Mouse (Mus musculus): ENCODE data around the gene Sox5. TPM values are rescaled to one million over a fixed set of nuclear protein-coding genes. Genes with fewer than 3 reads are reported as not detected.
A peak's percentile ranks its signal among the peaks of the same experiment; 100 is the strongest.

The Sox5 gene
- polyA plus RNA-seq, 1 experiment from 2014 or later = 34.8 TPM

- Histone ChIP-seq H3K4me2 (no peak overlapping the region), H3K36me3 (no peaks in the 10 kb centered on the region), H3K9me3 (replicated peaks) (no peaks in the 10 kb centered on the region), H3K27me3 (replicated peaks) (no peaks in the 10 kb centered on the region), H3K27ac (replicated peaks) (no peak overlapping the region), H3K4me3 (replicated peaks) (no peak overlapping the region), H3K9ac (replicated peaks) (no peak overlapping the region), H3K4me1 (no peaks in the 10 kb centered on the region)
- 79% methylated on average over 3 of the region's 3 CpGs for WGBS
- no peak for ATAC-seq (ENCODE audit: low FRiP score)
Observed at GRCm38 (mm10) chr6:144741080-144741655, 40.6 kb downstream of the Sox5 start.

DNA sequence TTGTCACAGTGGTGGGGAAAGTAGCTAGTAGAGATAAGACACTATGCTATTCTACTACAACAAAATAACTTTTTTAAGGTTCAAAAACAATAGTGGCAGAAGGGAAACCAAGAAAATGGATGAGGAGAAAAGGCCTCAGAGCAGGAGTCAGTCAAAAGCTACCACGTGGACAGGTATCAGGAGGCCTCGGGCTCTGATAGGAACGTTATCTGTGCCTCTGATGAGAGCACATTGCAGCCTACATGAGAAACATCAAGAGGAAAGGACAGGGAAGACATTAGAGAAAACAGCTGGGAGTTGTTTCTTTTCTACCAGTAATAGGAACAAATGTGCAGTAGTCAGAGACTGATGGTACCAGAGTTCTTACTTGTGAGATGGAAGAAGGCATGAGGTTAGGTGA lies 41.4 kb downstream of the Sox5 start:
- Histone ChIP-seq H3K36me3 (no peaks in the 10 kb centered on the region), H3K4me2 (no peak overlapping the region), H3K9ac (replicated peaks) (no peak overlapping the region), H3K4me1 (no peaks in the 10 kb centered on the region), H3K27me3 (replicated peaks) (no peaks in the 10 kb centered on the region), H3K9me3 (replicated peaks) (no peaks in the 10 kb centered on the region), H3K4me3 (replicated peaks) (no peak overlapping the region), H3K27ac (replicated peaks) (no peak overlapping the region)
- WGBS = 93% methylated on average over 3 of the region's 3 CpGs
- no peak for ATAC-seq (ENCODE audit: low FRiP score)

- ATAC-seq (ENCODE audit: low FRiP score) = no peak
- Histone ChIP-seq H3K4me3 (replicated peaks) (no peak overlapping the region), H3K9ac (replicated peaks) (no peak overlapping the region), H3K4me2 (no peak overlapping the region), H3K4me1 (no peaks in the 10 kb centered on the region), H3K36me3 (no peaks in the 10 kb centered on the region), H3K9me3 (replicated peaks) (no peaks in the 10 kb centered on the region), H3K27me3 (replicated peaks) (no peaks in the 10 kb centered on the region), H3K27ac (replicated peaks) (no peak overlapping the region)
- 93% methylated on average over 2 of the region's 2 CpGs for WGBS
Observed at GRCm38 (mm10) chr6:144739753-144740152, 42.0 kb downstream of the Sox5 start.

DNA sequence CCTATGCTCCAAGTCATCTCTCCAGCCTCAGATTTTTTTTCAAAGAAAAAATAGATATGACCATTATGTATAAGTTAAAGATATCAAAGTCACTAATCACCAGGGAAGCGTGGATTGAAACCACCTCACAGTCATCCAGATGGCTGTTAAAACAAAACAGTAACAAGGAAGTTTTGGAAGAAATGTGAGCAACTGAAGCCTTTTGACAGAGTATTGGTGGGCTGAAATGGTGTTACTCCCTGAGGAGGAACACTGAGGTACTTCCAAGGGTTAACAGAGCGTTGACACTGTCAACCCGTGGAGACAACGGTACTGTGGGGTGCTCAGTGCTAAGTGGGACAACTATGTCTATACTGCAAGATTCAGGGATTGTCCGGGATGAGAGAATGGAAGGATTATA lies 44.0 kb downstream of the Sox5 start:
- Histone ChIP-seq H3K27ac (replicated peaks) (no peak overlapping the region), H3K9ac (replicated peaks) (no peak overlapping the region), H3K36me3 (no peaks in the 10 kb centered on the region), H3K27me3 (replicated peaks) (no peaks in the 10 kb centered on the region), H3K4me2 (no peak overlapping the region), H3K4me3 (replicated peaks) (no peak overlapping the region), H3K9me3 (replicated peaks) (no peaks in the 10 kb centered on the region), H3K4me1 (no peaks in the 10 kb centered on the region)
- no peak for ATAC-seq (ENCODE audit: low FRiP score)
- WGBS = 94% methylated on average over 5 of the region's 5 CpGs

DNA sequence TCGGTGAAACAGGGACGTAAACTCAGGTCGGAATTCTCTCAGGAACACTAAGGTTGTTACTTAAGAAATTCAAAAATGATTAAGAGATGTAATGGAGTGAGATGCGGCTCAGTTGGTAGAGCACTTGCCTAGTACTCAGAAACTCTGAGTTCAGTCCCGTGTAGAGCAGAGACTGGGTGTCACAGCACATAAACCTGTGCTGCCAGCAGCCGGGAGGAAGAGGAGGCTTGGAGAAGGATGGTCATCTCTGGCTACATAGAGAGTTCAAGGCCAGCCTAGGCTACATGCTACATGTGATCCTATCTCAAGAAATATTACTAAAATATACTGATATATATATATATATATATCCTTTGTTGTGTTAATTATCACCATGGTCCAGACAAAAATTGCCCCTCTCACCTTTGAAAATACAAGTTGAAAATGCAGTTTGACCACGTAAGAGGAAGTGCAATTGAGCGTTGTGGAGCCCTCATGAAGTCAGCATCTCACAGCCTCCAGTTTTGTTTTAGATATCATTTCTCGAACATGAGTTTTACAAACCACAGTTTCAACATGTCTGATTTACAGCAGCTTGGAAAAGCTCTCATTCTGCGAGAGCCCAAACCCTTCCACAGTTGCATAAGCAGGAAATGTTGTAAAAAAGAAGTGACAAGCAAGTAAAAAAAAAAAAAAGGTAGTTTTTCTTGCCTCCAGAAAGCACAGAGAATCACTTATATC lies 50.4 kb downstream of the Sox5 start:
- Histone ChIP-seq H3K4me1 (no peaks in the 10 kb centered on the region), H3K9ac (replicated peaks) (no peak overlapping the region), H3K36me3 (no peaks in the 10 kb centered on the region), H3K27ac (replicated peaks) (no peak overlapping the region), H3K9me3 (replicated peaks) (no peaks in the 10 kb centered on the region), H3K27me3 (replicated peaks) (no peaks in the 10 kb centered on the region), H3K4me3 (replicated peaks) (no peak overlapping the region), H3K4me2 (no peak overlapping the region)
- no peak for ATAC-seq (ENCODE audit: low FRiP score)
- WGBS = 83% methylated on average over 10 of the region's 10 CpGs

- no peaks in the 10 kb centered on the region for H3K36me3 ChIP-seq
- ATAC-seq (ENCODE audit: low FRiP score) = no peak
- no peaks in the 10 kb centered on the region for H3K27me3 ChIP-seq (replicated peaks)
- H3K9ac ChIP-seq (replicated peaks) = no peak overlapping the region
- no peak overlapping the region for H3K27ac ChIP-seq (replicated peaks)
- no peak overlapping the region for H3K4me3 ChIP-seq (replicated peaks)
- WGBS = 88% methylated on average over 12 of the region's 12 CpGs
- H3K4me1 ChIP-seq = no peaks in the 10 kb centered on the region
- no peaks in the 10 kb centered on the region for H3K9me3 ChIP-seq (replicated peaks)
- H3K4me2 ChIP-seq = no peak overlapping the region
Observed at GRCm38 (mm10) chr6:144723530-144724144, 58.1 kb downstream of the Sox5 start.

- ATAC-seq (ENCODE audit: low FRiP score) = no peak
- no peaks in the 10 kb centered on the region for H3K27me3 ChIP-seq (replicated peaks)
- H3K27ac ChIP-seq (replicated peaks) = no peak overlapping the region
- H3K9ac ChIP-seq (replicated peaks) = no peak overlapping the region
- H3K9me3 ChIP-seq (replicated peaks) = no peaks in the 10 kb centered on the region
- H3K4me3 ChIP-seq (replicated peaks) = no peak overlapping the region
- no peaks in the 10 kb centered on the region for H3K4me1 ChIP-seq
- no peaks in the 10 kb centered on the region for H3K36me3 ChIP-seq
- 95% methylated on average over 5 of the region's 5 CpGs for WGBS
- no peak overlapping the region for H3K4me2 ChIP-seq
Observed at GRCm38 (mm10) chr6:144723024-144723423, 58.8 kb downstream of the Sox5 start.

GRCm38 (mm10) chr6:144720846-144721245 lies 60.9 kb downstream of the Sox5 start:
- Histone ChIP-seq H3K9me3 (replicated peaks) (no peaks in the 10 kb centered on the region), H3K4me1 (no peaks in the 10 kb centered on the region), H3K27ac (replicated peaks) (no peak overlapping the region), H3K36me3 (no peaks in the 10 kb centered on the region), H3K27me3 (replicated peaks) (no peaks in the 10 kb centered on the region), H3K9ac (replicated peaks) (no peak overlapping the region), H3K4me3 (replicated peaks) (no peak overlapping the region), H3K4me2 (no peak overlapping the region)
- 96% methylated on average over 13 of the region's 13 CpGs for WGBS
- ATAC-seq (ENCODE audit: low FRiP score) = no peak

DNA sequence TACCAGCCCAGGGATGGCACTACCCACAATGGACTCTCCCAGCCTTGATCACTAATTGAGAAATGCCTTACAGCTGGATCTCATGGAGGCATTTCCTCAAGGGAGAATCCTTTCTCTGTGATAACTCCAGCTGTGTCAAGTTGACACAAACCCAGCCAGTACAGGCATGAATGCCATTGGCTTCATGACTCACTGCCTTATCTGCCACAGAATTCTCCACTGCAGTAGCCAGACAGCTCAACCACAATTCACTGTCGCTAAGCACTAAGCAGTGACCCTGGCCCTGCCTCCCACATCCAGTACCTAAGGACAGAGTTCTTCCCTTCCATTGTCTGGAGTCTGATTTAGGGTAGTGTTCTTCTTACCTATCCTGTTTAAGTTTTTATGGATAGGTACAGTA lies 65.4 kb downstream of the Sox5 start:
- Histone ChIP-seq H3K4me2 (no peak overlapping the region), H3K4me1 (peaks cover 8% of the 10 kb centered on the region), H3K27me3 (replicated peaks) (no peaks in the 10 kb centered on the region), H3K9me3 (replicated peaks) (no peaks in the 10 kb centered on the region), H3K36me3 (no peaks in the 10 kb centered on the region), H3K27ac (replicated peaks) (no peak overlapping the region), H3K4me3 (replicated peaks) (no peak overlapping the region), H3K9ac (replicated peaks) (no peak overlapping the region)
- 82% methylated on average over 1 of the region's 1 CpGs for WGBS
- no peak for ATAC-seq (ENCODE audit: low FRiP score)

- no peaks in the 10 kb centered on the region for H3K9me3 ChIP-seq (replicated peaks)
- no peak for ATAC-seq (ENCODE audit: low FRiP score)
- H3K4me3 ChIP-seq (replicated peaks) = no peak overlapping the region
- H3K4me1 ChIP-seq = peaks cover 8% of the 10 kb centered on the region
- no peak overlapping the region for H3K27ac ChIP-seq (replicated peaks)
- H3K27me3 ChIP-seq (replicated peaks) = no peaks in the 10 kb centered on the region
- no peaks in the 10 kb centered on the region for H3K36me3 ChIP-seq
- 29% methylated on average over 9 of the region's 9 CpGs for WGBS
- no peak overlapping the region for H3K9ac ChIP-seq (replicated peaks)
- 0 out of 2 replicates have a peak overlapping the region, but pooled peaks have one; percentile 3 for H3K4me2 ChIP-seq
Observed at GRCm38 (mm10) chr6:144711841-144712240, 69.9 kb downstream of the Sox5 start.

GRCm38 (mm10) chr6:144710816-144711215 lies 71.0 kb downstream of the Sox5 start:
- H3K4me3 ChIP-seq (replicated peaks) = no peak overlapping the region
- peaks cover 8% of the 10 kb centered on the region for H3K4me1 ChIP-seq
- 74% methylated on average over 5 of the region's 5 CpGs for WGBS
- H3K27me3 ChIP-seq (replicated peaks) = no peaks in the 10 kb centered on the region
- no peak overlapping the region for H3K4me2 ChIP-seq
- no peak overlapping the region for H3K9ac ChIP-seq (replicated peaks)
- no peak for ATAC-seq (ENCODE audit: low FRiP score)
- no peak overlapping the region for H3K27ac ChIP-seq (replicated peaks)
- H3K36me3 ChIP-seq = no peaks in the 10 kb centered on the region
- no peaks in the 10 kb centered on the region for H3K9me3 ChIP-seq (replicated peaks)

- Histone ChIP-seq H3K4me1 (peaks cover 8% of the 10 kb centered on the region), H3K9ac (replicated peaks) (no peak overlapping the region), H3K36me3 (no peaks in the 10 kb centered on the region), H3K27ac (replicated peaks) (no peak overlapping the region), H3K27me3 (replicated peaks) (no peaks in the 10 kb centered on the region), H3K4me3 (replicated peaks) (no peak overlapping the region), H3K4me2 (no peak overlapping the region), H3K9me3 (replicated peaks) (no peaks in the 10 kb centered on the region)
- no peak for ATAC-seq (ENCODE audit: low FRiP score)
- WGBS = 51% methylated on average over 9 of the region's 9 CpGs
Observed at GRCm38 (mm10) chr6:144709614-144710180, 72.1 kb downstream of the Sox5 start.

All from neural tube, embryonic 15.5 days (tissue).